Mouse (Mus musculus): ENCODE measurements around the gene Hoxd8. TPM values are rescaled to one million over a fixed set of nuclear protein-coding genes. Genes with fewer than 3 reads are reported as not detected.
A peak's percentile ranks its signal among the peaks of the same experiment; 100 is the strongest.

Gene Hoxd8
- polyA plus RNA-seq, 1 experiment from 2014 or later = 2.6 TPM

DNA sequence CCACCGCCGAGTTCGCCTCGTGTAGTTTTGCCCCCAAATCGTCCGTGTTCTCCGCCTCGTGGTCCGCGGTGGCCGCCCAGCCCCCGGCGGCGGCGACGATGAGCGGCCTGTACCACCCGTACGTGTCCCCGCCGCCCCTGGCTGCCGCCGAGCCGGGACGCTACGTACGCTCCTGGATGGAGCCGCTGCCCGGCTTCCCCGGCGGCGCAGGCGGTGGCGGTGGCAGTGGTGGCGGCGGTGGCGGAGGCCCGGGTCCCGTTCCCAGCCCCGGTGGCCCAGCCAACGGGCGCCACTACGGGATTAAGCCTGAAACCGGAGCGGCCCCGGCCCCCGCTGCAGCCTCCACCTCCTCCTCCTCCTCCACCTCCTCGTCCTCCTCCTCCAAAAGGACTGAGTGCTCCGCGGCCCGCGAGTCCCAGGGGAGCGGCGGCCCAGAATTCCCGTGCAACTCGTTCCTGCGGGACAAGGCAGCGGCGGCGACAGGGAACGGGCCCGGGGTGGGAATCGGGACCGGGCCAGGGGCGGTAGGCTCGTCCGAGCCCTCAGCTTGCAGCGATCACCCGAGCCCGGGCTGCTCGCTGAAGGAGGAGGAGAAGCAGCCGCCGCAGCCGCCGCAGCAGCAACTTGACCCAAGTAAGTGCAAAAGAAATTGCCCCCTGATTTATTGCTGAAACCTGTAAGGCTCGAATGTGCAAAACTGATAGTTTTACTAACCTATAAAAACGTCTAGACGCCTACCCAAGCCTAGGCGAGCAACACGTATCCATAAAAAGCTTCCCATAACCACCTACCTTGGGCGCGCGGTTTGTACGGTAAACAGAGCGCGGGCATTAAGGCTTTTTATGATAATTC is 6.0 kb upstream of the Hoxd8 start:
- H3K9ac ChIP-seq (replicated peaks; ENCODE audit: low read depth, low read length) = no peak overlapping the region
- peak overlapping the region; percentile 28 for H3K4me2 ChIP-seq (replicated peaks; ENCODE audit: low read depth, low read length)
- H3K36me3 ChIP-seq (ENCODE audit: control insufficient read depth, insufficient read depth, low read length) = no peaks in the 10 kb centered on the region
- no peaks in the 10 kb centered on the region for H3K9me3 ChIP-seq (ENCODE audit: control insufficient read depth, low read depth, low read length)
- no peak overlapping the region for H3K27ac ChIP-seq (ENCODE audit: low read length)
- peaks cover 67% of the 10 kb centered on the region for H3K27me3 ChIP-seq (ENCODE audit: control insufficient read depth, insufficient read depth, low read length)
- H3K4me1 ChIP-seq (ENCODE audit: control insufficient read depth, insufficient read depth, low read length) = no peaks in the 10 kb centered on the region
- WGBS = under 1% methylated on average over 66 of the region's 86 CpGs
- peak overlapping the region; percentile 19 for H3K4me3 ChIP-seq (ENCODE audit: low read depth, low read length)
- ATAC-seq (ENCODE audit: insufficient number of reproducible peaks, insufficient read depth, low FRiP score, low read depth) = no peak; the same call in 1 of the 2 replicates

DNA sequence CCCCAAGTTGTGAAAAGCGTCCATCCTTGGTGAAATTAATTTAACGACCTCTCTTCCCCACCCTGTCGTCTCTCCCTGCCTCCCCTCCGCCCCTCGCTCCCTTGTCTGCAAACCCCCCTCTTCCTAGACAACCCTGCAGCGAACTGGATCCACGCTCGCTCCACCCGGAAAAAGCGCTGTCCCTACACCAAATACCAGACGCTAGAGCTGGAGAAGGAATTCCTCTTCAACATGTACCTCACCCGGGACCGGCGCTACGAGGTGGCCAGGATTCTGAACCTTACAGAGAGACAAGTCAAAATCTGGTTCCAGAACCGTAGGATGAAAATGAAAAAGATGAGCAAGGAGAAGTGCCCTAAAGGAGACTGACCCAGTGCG is 5.4 kb upstream of the Hoxd8 start:
- ATAC-seq (ENCODE audit: insufficient number of reproducible peaks, insufficient read depth, low FRiP score, low read depth) = no peak
- peaks cover 68% of the 10 kb centered on the region for H3K27me3 ChIP-seq (ENCODE audit: control insufficient read depth, insufficient read depth, low read length)
- H3K4me1 ChIP-seq (ENCODE audit: control insufficient read depth, insufficient read depth, low read length) = no peaks in the 10 kb centered on the region
- no peak overlapping the region for H3K27ac ChIP-seq (ENCODE audit: low read length)
- H3K4me2 ChIP-seq (replicated peaks; ENCODE audit: low read depth, low read length) = no peak overlapping the region
- H3K36me3 ChIP-seq (ENCODE audit: control insufficient read depth, insufficient read depth, low read length) = no peaks in the 10 kb centered on the region
- H3K9me3 ChIP-seq (ENCODE audit: control insufficient read depth, low read depth, low read length) = no peaks in the 10 kb centered on the region
- WGBS = under 1% methylated on average over 17 of the region's 17 CpGs
- no peak overlapping the region for H3K4me3 ChIP-seq (ENCODE audit: low read depth, low read length)
- no peak overlapping the region for H3K9ac ChIP-seq (replicated peaks; ENCODE audit: low read depth, low read length)

GRCm38 (mm10) chr2:74699664-74700545 is 4.5 kb upstream of the Hoxd8 start:
- Histone ChIP-seq H3K4me2 (replicated peaks; ENCODE audit: low read depth, low read length) (no peak overlapping the region), H3K27ac (ENCODE audit: low read length) (no peak overlapping the region), H3K36me3 (ENCODE audit: control insufficient read depth, insufficient read depth, low read length) (no peaks in the 10 kb centered on the region), H3K27me3 (ENCODE audit: control insufficient read depth, insufficient read depth, low read length) (peaks cover 67% of the 10 kb centered on the region), H3K4me1 (ENCODE audit: control insufficient read depth, insufficient read depth, low read length) (peaks cover 1% of the 10 kb centered on the region; the same call in 1 of the 2 replicates), H3K9me3 (ENCODE audit: control insufficient read depth, low read depth, low read length) (no peaks in the 10 kb centered on the region), H3K9ac (replicated peaks; ENCODE audit: low read depth, low read length) (no peak overlapping the region), H3K4me3 (ENCODE audit: low read depth, low read length) (no peak overlapping the region)
- WGBS = 5% methylated on average over 23 of the region's 23 CpGs
- no peak for ATAC-seq (ENCODE audit: insufficient number of reproducible peaks, insufficient read depth, low FRiP score, low read depth)

GRCm38 (mm10) chr2:74700546-74701112 is 3.8 kb upstream of the Hoxd8 start:
- H3K27me3 ChIP-seq (ENCODE audit: control insufficient read depth, insufficient read depth, low read length) = peaks cover 61% of the 10 kb centered on the region
- H3K4me2 ChIP-seq (replicated peaks; ENCODE audit: low read depth, low read length) = no peak overlapping the region
- H3K36me3 ChIP-seq (ENCODE audit: control insufficient read depth, insufficient read depth, low read length) = no peaks in the 10 kb centered on the region
- no peak overlapping the region for H3K9ac ChIP-seq (replicated peaks; ENCODE audit: low read depth, low read length)
- no peak overlapping the region for H3K27ac ChIP-seq (ENCODE audit: low read length)
- WGBS = 6% methylated on average over 22 of the region's 22 CpGs
- H3K9me3 ChIP-seq (ENCODE audit: control insufficient read depth, low read depth, low read length) = no peaks in the 10 kb centered on the region
- H3K4me3 ChIP-seq (ENCODE audit: low read depth, low read length) = no peak overlapping the region
- no peak for ATAC-seq (ENCODE audit: insufficient number of reproducible peaks, insufficient read depth, low FRiP score, low read depth)
- H3K4me1 ChIP-seq (ENCODE audit: control insufficient read depth, insufficient read depth, low read length) = peaks cover 6% of the 10 kb centered on the region; the same call in 1 of the 2 replicates

- Histone ChIP-seq H3K4me2 (replicated peaks; ENCODE audit: low read depth, low read length) (no peak overlapping the region), H3K9me3 (ENCODE audit: control insufficient read depth, low read depth, low read length) (no peaks in the 10 kb centered on the region), H3K36me3 (ENCODE audit: control insufficient read depth, insufficient read depth, low read length) (no peaks in the 10 kb centered on the region), H3K4me3 (ENCODE audit: low read depth, low read length) (no peak overlapping the region), H3K27me3 (ENCODE audit: control insufficient read depth, insufficient read depth, low read length) (peaks cover 54% of the 10 kb centered on the region), H3K27ac (ENCODE audit: low read length) (no peak overlapping the region), H3K4me1 (ENCODE audit: control insufficient read depth, insufficient read depth, low read length) (peaks cover 6% of the 10 kb centered on the region; the same call in 1 of the 2 replicates), H3K9ac (replicated peaks; ENCODE audit: low read depth, low read length) (no peak overlapping the region)
- no peak for ATAC-seq (ENCODE audit: insufficient number of reproducible peaks, insufficient read depth, low FRiP score, low read depth)
- WGBS = 11% methylated on average over 17 of the region's 17 CpGs
Observed at GRCm38 (mm10) chr2:74701949-74702819, 2.2 kb upstream of the Hoxd8 start.

DNA sequence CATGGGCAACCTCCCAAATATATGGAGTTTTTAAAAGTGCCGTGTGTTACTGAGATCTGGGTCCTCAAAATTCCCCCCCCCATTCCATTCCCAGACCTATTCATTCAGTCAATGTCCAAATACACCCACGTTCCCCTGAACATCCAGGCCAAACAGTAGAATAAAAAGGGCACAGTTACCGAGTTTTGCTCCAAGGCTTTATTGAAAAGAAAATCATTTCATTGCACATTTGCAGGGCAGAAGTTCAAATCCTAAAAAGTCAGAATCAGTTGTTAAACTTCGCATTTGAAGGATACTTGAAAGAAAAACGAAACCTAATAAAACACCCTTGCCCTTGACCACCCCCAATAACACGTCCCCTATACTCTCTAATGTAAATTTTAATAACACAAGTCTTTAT is 1.6 kb upstream of the Hoxd8 start:
- ATAC-seq (ENCODE audit: insufficient number of reproducible peaks, insufficient read depth, low FRiP score, low read depth) = no peak
- no peak overlapping the region for H3K4me3 ChIP-seq (ENCODE audit: low read depth, low read length)
- no peaks in the 10 kb centered on the region for H3K36me3 ChIP-seq (ENCODE audit: control insufficient read depth, insufficient read depth, low read length)
- peaks cover 6% of the 10 kb centered on the region; the same call in 1 of the 2 replicates for H3K4me1 ChIP-seq (ENCODE audit: control insufficient read depth, insufficient read depth, low read length)
- no peaks in the 10 kb centered on the region for H3K9me3 ChIP-seq (ENCODE audit: control insufficient read depth, low read depth, low read length)
- 25% methylated on average over 6 of the region's 6 CpGs for WGBS
- no peak overlapping the region for H3K4me2 ChIP-seq (replicated peaks; ENCODE audit: low read depth, low read length)
- H3K27ac ChIP-seq (ENCODE audit: low read length) = no peak overlapping the region
- H3K27me3 ChIP-seq (ENCODE audit: control insufficient read depth, insufficient read depth, low read length) = peaks cover 57% of the 10 kb centered on the region
- H3K9ac ChIP-seq (replicated peaks; ENCODE audit: low read depth, low read length) = no peak overlapping the region

GRCm38 (mm10) chr2:74703317-74703716 is 1.1 kb upstream of the Hoxd8 start:
- no peak for ATAC-seq (ENCODE audit: insufficient number of reproducible peaks, insufficient read depth, low FRiP score, low read depth)
- H3K27me3 ChIP-seq (ENCODE audit: control insufficient read depth, insufficient read depth, low read length) = peaks cover 60% of the 10 kb centered on the region
- H3K9ac ChIP-seq (replicated peaks; ENCODE audit: low read depth, low read length) = no peak overlapping the region
- 11% methylated on average over 10 of the region's 10 CpGs for WGBS
- no peak overlapping the region for H3K4me3 ChIP-seq (ENCODE audit: low read depth, low read length)
- H3K9me3 ChIP-seq (ENCODE audit: control insufficient read depth, low read depth, low read length) = no peaks in the 10 kb centered on the region
- no peak overlapping the region for H3K27ac ChIP-seq (ENCODE audit: low read length)
- H3K36me3 ChIP-seq (ENCODE audit: control insufficient read depth, insufficient read depth, low read length) = no peaks in the 10 kb centered on the region
- peaks cover 6% of the 10 kb centered on the region; the same call in 1 of the 2 replicates for H3K4me1 ChIP-seq (ENCODE audit: control insufficient read depth, insufficient read depth, low read length)
- H3K4me2 ChIP-seq (replicated peaks; ENCODE audit: low read depth, low read length) = no peak overlapping the region

All from stomach, embryonic 14.5 days (tissue).